Mouse (Mus musculus) embryonic facial prominence, embryonic 14.5 days (tissue): ENCODE data around the gene Trim25. TPM values are rescaled to one million over a fixed set of nuclear protein-coding genes. Genes with fewer than 3 reads are reported as not detected.

Source experiments
- ATAC-seq: fragments of 200-750 bp; cut with Nextera tagmentation; 2 replicates; pipeline ENCODE4 v1.8.0; 2017; ENCODE audit warnings: low read depth, moderate number of reproducible peaks, moderate TSS enrichment
- DNase-seq: peaks from one replicate; pipeline ENCODE4 v3.0.0-alpha.2; 2015; ENCODE audit warnings: low spot score
- H3K27ac ChIP-seq: fragments of 300-500 bp; sonication (generic); replicated peaks from 2 replicates; pipeline ENCODE4 v1.5.1; 2014; ENCODE audit warnings: low read depth, mild to moderate bottlenecking, low read length, moderate library complexity
- H3K27me3 ChIP-seq: fragments of 300-500 bp; sonication (generic); replicated peaks from 2 replicates; pipeline ENCODE4 v1.6.1; 2014; ENCODE audit warnings: low read length; ENCODE audit not compliant: control insufficient read depth, insufficient read depth
- H3K36me3 ChIP-seq: fragments of 300-500 bp; sonication (generic); 2 replicates; pipeline ENCODE4 v1.6.1; 2014; ENCODE audit warnings: low read length, mixed read lengths; ENCODE audit not compliant: control insufficient read depth, insufficient read depth
- H3K4me1 ChIP-seq: fragments of 300-500 bp; sonication (generic); 2 replicates; pipeline ENCODE4 v1.6.1; 2014; ENCODE audit warnings: antibody characterized with exemption, low read length; ENCODE audit not compliant: control insufficient read depth, insufficient read depth
- H3K4me2 ChIP-seq: fragments of 300-500 bp; sonication (generic); 2 replicates; pipeline ENCODE4 v1.6.1; 2014; ENCODE audit warnings: low read depth, mild to moderate bottlenecking, low read length, moderate library complexity, mixed read lengths
- H3K4me3 ChIP-seq: fragments of 300-500 bp; sonication (generic); 2 replicates; pipeline ENCODE4 v1.5.1; 2014; ENCODE audit warnings: low read depth, mild to moderate bottlenecking, low read length
- H3K9ac ChIP-seq: fragments of 300-500 bp; sonication (generic); 2 replicates; pipeline ENCODE4 v1.6.1; 2014; ENCODE audit warnings: low read depth, mild to moderate bottlenecking, low read length, moderate library complexity, mixed read lengths
- H3K9me3 ChIP-seq: fragments of 300-500 bp; sonication (generic); 2 replicates; pipeline ENCODE4 v1.6.1; 2016; ENCODE audit warnings: low read length; ENCODE audit not compliant: control insufficient read depth
- WGBS: fragments of 180-500 bp; shearing (Covaris S2); extraction: QIAGEN DNeasy Blood & Tissue Kit; methylation state at CpG from one replicate; pipeline ENCODE4 v1.1.7; 2014; 5-methylcytosine and 5-hydroxymethylcytosine counted together
- polyA plus RNA-seq: library from polyadenylated mRNA; unstranded; fragments of >200 nt; fragmentation: Nextera tagmentation; extraction: Ambion mirVana; gene quantifications from 2 replicates; pipeline ENCODE4 v1.2.1, GENCODE M21; 2014

Gene Trim25
- polyA plus RNA-seq, 1 experiment from 2014 or later: 9.6 TPM

GRCm38 (mm10) chr11:89007582-89007981 lies 8.4 kb downstream of the Trim25 start:
- no peak overlapping the region for H3K27ac ChIP-seq
- ATAC-seq (no peak), DNase-seq (no peak)
- no peaks in the 10 kb centered on the region for H3K36me3 ChIP-seq
- no peaks in the 10 kb centered on the region for H3K9me3 ChIP-seq
- H3K4me3 ChIP-seq: no peak overlapping the region
- no peaks in the 10 kb centered on the region for H3K4me1 ChIP-seq
- WGBS: 85% methylated on average over 3 of the region's 3 CpGs
- no peaks in the 10 kb centered on the region for H3K27me3 ChIP-seq
- H3K4me2 ChIP-seq: no peak overlapping the region
- no peak overlapping the region for H3K9ac ChIP-seq

GRCm38 (mm10) chr11:89009066-89009465 lies 9.9 kb downstream of the Trim25 start:
- H3K9me3 ChIP-seq: no peaks in the 10 kb centered on the region
- no peak for DNase-seq
- H3K9ac ChIP-seq: no peak overlapping the region
- no peaks in the 10 kb centered on the region for H3K27me3 ChIP-seq
- no peak for ATAC-seq
- H3K27ac ChIP-seq: no peak overlapping the region
- 79% methylated on average over 8 of the region's 9 CpGs for WGBS
- no peaks in the 10 kb centered on the region for H3K4me1 ChIP-seq
- no peaks in the 10 kb centered on the region for H3K36me3 ChIP-seq
- H3K4me2 ChIP-seq: no peak overlapping the region
- no peak overlapping the region for H3K4me3 ChIP-seq

GRCm38 (mm10) chr11:89009496-89009895 lies 10.3 kb downstream of the Trim25 start:
- no peaks in the 10 kb centered on the region for H3K27me3 ChIP-seq
- H3K4me1 ChIP-seq: no peaks in the 10 kb centered on the region
- no peak overlapping the region for H3K9ac ChIP-seq
- WGBS: 62% methylated on average over 7 of the region's 7 CpGs
- no peak overlapping the region for H3K27ac ChIP-seq
- H3K4me2 ChIP-seq: no peak overlapping the region
- ATAC-seq (no peak), DNase-seq (no peak)
- no peak overlapping the region for H3K4me3 ChIP-seq
- H3K36me3 ChIP-seq: no peaks in the 10 kb centered on the region
- H3K9me3 ChIP-seq: no peaks in the 10 kb centered on the region

GRCm38 (mm10) chr11:89012241-89012640 lies 13.1 kb downstream of the Trim25 start:
- H3K4me2 ChIP-seq: no peak overlapping the region
- DNase-seq: no peak
- ATAC-seq: no peak
- H3K9me3 ChIP-seq: no peaks in the 10 kb centered on the region
- 73% methylated on average over 5 of the region's 5 CpGs for WGBS
- H3K27ac ChIP-seq: no peak overlapping the region
- H3K4me1 ChIP-seq: no peaks in the 10 kb centered on the region
- H3K9ac ChIP-seq: no peak overlapping the region
- no peak overlapping the region for H3K4me3 ChIP-seq
- no peaks in the 10 kb centered on the region for H3K27me3 ChIP-seq
- no peaks in the 10 kb centered on the region for H3K36me3 ChIP-seq

DNA sequence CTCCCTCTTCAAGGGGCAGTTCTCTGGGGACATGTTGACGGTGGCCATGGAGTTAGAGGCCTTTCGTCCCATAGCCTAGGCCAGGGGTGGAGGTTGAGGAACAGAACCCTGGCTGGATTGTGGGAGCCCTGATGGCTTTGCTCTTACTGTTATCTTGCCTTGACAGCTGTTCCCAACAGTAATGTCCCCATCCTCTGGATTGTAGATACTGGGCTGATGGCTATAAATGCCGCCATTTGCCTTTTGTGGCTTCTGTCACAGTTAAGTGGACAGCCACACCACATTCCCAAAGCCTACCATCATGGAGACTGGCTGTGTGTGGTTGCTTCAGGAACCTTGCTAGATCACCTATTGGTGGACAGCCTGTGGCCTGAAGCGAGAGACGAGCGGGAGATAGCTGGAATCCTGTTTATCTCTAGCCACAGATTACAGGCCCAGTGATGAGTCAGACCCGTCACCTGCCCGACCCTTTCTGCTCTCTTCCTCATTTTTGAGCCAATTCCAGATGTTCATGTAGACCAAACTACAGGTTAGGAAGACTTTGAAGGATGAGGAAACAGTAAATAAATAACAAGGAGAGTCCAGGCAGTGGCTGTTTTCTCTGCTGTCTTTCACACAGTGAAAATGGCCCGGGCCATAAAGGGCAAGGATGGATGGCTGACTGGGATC lies 18.5 kb downstream of the Trim25 start:
- Histone ChIP-seq H3K27me3 (no peaks in the 10 kb centered on the region), H3K4me3 (no peak overlapping the region), H3K36me3 (no peaks in the 10 kb centered on the region), H3K27ac (no peak overlapping the region), H3K9me3 (no peaks in the 10 kb centered on the region), H3K9ac (no peak overlapping the region), H3K4me2 (no peak overlapping the region), H3K4me1 (no peaks in the 10 kb centered on the region)
- DNase-seq: no peak
- ATAC-seq: no peak
- WGBS: 93% methylated on average over 9 of the region's 9 CpGs

GRCm38 (mm10) chr11:89020681-89021305 lies 21.6 kb downstream of the Trim25 start:
- no peak overlapping the region for H3K4me2 ChIP-seq
- DNase-seq (no peak), ATAC-seq (no peak)
- H3K27me3 ChIP-seq: no peaks in the 10 kb centered on the region
- no peak overlapping the region for H3K4me3 ChIP-seq
- WGBS: 75% methylated on average over 9 of the region's 9 CpGs
- H3K4me1 ChIP-seq: no peaks in the 10 kb centered on the region
- no peaks in the 10 kb centered on the region for H3K36me3 ChIP-seq
- no peaks in the 10 kb centered on the region for H3K9me3 ChIP-seq
- H3K9ac ChIP-seq: no peak overlapping the region
- H3K27ac ChIP-seq: no peak overlapping the region

DNA sequence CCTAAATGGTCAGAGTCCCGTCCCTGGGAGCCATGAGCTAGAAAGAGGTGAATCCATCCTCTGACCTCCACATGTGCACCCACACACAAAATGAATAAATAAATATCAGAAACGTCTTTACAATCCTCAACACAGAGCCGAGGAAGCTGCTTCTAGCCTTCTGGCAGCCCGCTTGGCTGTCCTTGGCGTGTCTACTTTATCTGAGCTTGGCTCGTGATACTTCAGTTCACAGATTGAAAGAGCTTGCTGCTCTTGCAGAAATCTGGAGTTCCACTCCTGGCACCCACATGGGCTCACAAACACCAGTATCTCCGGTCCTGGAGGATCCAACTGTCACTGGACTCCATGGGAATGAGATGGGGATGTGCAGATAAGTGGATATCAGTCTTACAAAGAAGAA lies 22.5 kb downstream of the Trim25 start:
- DNase-seq (no peak), ATAC-seq (no peak)
- Histone ChIP-seq H3K27ac (no peak overlapping the region), H3K4me1 (no peaks in the 10 kb centered on the region), H3K4me3 (no peak overlapping the region), H3K9me3 (no peaks in the 10 kb centered on the region), H3K36me3 (no peaks in the 10 kb centered on the region), H3K9ac (no peak overlapping the region), H3K27me3 (no peaks in the 10 kb centered on the region), H3K4me2 (no peak overlapping the region)
- 87% methylated on average over 7 of the region's 7 CpGs for WGBS

GRCm38 (mm10) chr11:89022120-89022731 lies 23.1 kb downstream of the Trim25 start:
- H3K36me3 ChIP-seq: no peaks in the 10 kb centered on the region
- no peaks in the 10 kb centered on the region for H3K27me3 ChIP-seq
- no peak for ATAC-seq
- no peaks in the 10 kb centered on the region for H3K9me3 ChIP-seq
- H3K4me3 ChIP-seq: no peak overlapping the region
- no peak overlapping the region for H3K9ac ChIP-seq
- no peak overlapping the region for H3K4me2 ChIP-seq
- 69% methylated on average over 8 of the region's 8 CpGs for WGBS
- no peak for DNase-seq
- no peak overlapping the region for H3K27ac ChIP-seq
- H3K4me1 ChIP-seq: no peaks in the 10 kb centered on the region

GRCm38 (mm10) chr11:89023477-89023876 lies 24.3 kb downstream of the Trim25 start:
- ATAC-seq (no peak), DNase-seq (no peak)
- H3K4me3 ChIP-seq: no peak overlapping the region
- no peak overlapping the region for H3K4me2 ChIP-seq
- no peak overlapping the region for H3K27ac ChIP-seq
- H3K9me3 ChIP-seq: no peaks in the 10 kb centered on the region
- H3K27me3 ChIP-seq: no peaks in the 10 kb centered on the region
- H3K9ac ChIP-seq: no peak overlapping the region
- no peaks in the 10 kb centered on the region for H3K36me3 ChIP-seq
- no peaks in the 10 kb centered on the region for H3K4me1 ChIP-seq
- whole genome bisulfite sequencing: 69% methylated on average over 10 of the region's 10 CpGs
